In the genomic region with DNA sequence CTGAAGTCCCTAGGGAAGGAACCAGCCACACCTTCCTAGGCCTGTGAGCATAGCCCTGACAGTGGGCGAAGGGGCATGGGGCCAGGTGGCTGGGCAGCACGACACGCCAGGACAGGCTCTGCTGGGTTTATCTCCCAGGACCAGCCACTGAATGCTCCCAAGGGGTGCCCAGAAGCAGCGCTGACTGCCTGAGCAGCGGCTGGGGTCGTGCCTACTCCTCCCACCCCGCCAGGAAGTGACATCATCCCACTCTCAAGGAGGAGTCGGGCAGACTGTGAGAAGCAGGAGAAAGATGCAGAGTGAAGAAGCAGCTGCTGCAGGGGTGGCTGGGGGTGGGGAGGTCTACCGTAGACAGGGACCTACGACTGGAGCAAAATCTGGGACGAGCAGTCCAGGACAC, we compare ENCODE assay signal across 9 mouse cellular contexts. TPM values are rescaled to one million over a fixed set of nuclear protein-coding genes. Genes with fewer than 3 reads are reported as not detected.
DNase-seq lines count a peak whose midpoint lies in the region; ATAC-seq and TF ChIP-seq lines count a peak whose summit lies in the region.
"Had no signal": no experiment of that assay in that cellular context is flagged by ENCODE, and none has a peak within 500 bp of the region (broad histone marks: within the 10 kb centered on the region; RNA-seq: fewer than 3 reads in every experiment).

No protein-coding gene starts in this region.

- ATAC-seq in kidney, embryonic 16.5 days (ENCODE audit: low FRiP score, low TSS enrichment) = peak; percentile 25
- ATAC-seq in hindbrain, embryonic 15.5 days (ENCODE audit: low FRiP score, low read depth) = peak; percentile 66
- peak; percentile 70 for ATAC-seq in midbrain, postnatal 0 days (ENCODE audit: low FRiP score)
- ATAC-seq: Patski had no signal

- H3K27ac ChIP-seq in kidney, embryonic 16.5 days (ENCODE audit: low read length) = no peak overlapping the region
- H3K27ac ChIP-seq in hindbrain, embryonic 15.5 days (replicated peaks) = no peak overlapping the region; the same call in 1 of the 2 replicates
- H3K27ac ChIP-seq in midbrain, postnatal 0 days (ENCODE audit: low read depth, low read length) = 0 out of 2 replicates have a peak overlapping the region, but pooled peaks have one; percentile 2

- WGBS in kidney, embryonic 16.5 days = 15% methylated on average over 11 of the region's 11 CpGs
- WGBS in hindbrain, embryonic 15.5 days = 33% methylated on average over 11 of the region's 11 CpGs
- WGBS in midbrain, postnatal 0 days = 26% methylated on average over 11 of the region's 11 CpGs

- peak overlapping the region; percentile 44 for H3K9ac ChIP-seq in kidney, embryonic 16.5 days (replicated peaks; ENCODE audit: low read length)
- no peak overlapping the region for H3K9ac ChIP-seq in hindbrain, embryonic 15.5 days
- H3K9ac ChIP-seq in midbrain, postnatal 0 days (replicated peaks; ENCODE audit: low read length, poor library complexity, severe bottlenecking) = 0 out of 2 replicates have a peak overlapping the region, but pooled peaks have one; percentile 33

- no peak overlapping the region for H3K4me3 ChIP-seq in kidney, embryonic 16.5 days (ENCODE audit: low read length)
- H3K4me3 ChIP-seq in hindbrain, embryonic 15.5 days = no peak overlapping the region
- no peak overlapping the region for H3K4me3 ChIP-seq in midbrain, postnatal 0 days (ENCODE audit: low read depth, low read length)

- no peaks in the 10 kb centered on the region for H3K36me3 ChIP-seq in kidney, embryonic 16.5 days (ENCODE audit: insufficient read depth, low read length)
- H3K36me3 ChIP-seq in hindbrain, embryonic 15.5 days = no peaks in the 10 kb centered on the region
- peaks cover 12% of the 10 kb centered on the region for H3K36me3 ChIP-seq in midbrain, postnatal 0 days (ENCODE audit: insufficient read depth, low read length)

- no peaks in the 10 kb centered on the region for H3K9me3 ChIP-seq in kidney, embryonic 16.5 days (ENCODE audit: low read length)
- no peaks in the 10 kb centered on the region for H3K9me3 ChIP-seq in hindbrain, embryonic 15.5 days
- no peaks in the 10 kb centered on the region for H3K9me3 ChIP-seq in midbrain, postnatal 0 days (ENCODE audit: low read length)

- peak overlapping the region; percentile 19; the same call in 1 of the 2 replicates for H3K4me2 ChIP-seq in kidney, embryonic 16.5 days (replicated peaks; ENCODE audit: low read depth, low read length)
- H3K4me2 ChIP-seq in hindbrain, embryonic 15.5 days = peak overlapping the region; percentile 23
- peak overlapping the region; percentile 15; the same call in 1 of the 2 replicates for H3K4me2 ChIP-seq in midbrain, postnatal 0 days (ENCODE audit: low read depth, low read length, poor library complexity, severe bottlenecking)

- H3K27me3 ChIP-seq in kidney, embryonic 16.5 days (ENCODE audit: insufficient read depth, low read length) = no peaks in the 10 kb centered on the region
- peaks cover 27% of the 10 kb centered on the region; the same call in 1 of the 2 replicates for H3K27me3 ChIP-seq in hindbrain, embryonic 15.5 days
- no peaks in the 10 kb centered on the region for H3K27me3 ChIP-seq in midbrain, postnatal 0 days (ENCODE audit: insufficient read depth, low read length)
- H3K27me3 ChIP-seq: Patski had no signal

- TF ChIP-seq CTCF in midbrain, postnatal 0 days (IDR thresholded peaks at IDR 0.05) = no peak

- DNase-seq in kidney, postnatal 14 days = no peak
- DNase-seq in MN1 (ENCODE audit: low spot score) = peak; percentile 85
- peak; percentile 58 to 70 for DNase-seq in frontal cortex, postnatal 10 days (ENCODE audit: low spot score in 2 of 2)
- peak; percentile 40 for DNase-seq in midbrain, postnatal 0 days (ENCODE audit: low spot score)
- DNase-seq in thymus, postnatal 36 days = peak; percentile 49 to 60
- no peak for DNase-seq in T-cell, adult 2 months (ENCODE audit: low spot score)

- peaks cover 36% of the 10 kb centered on the region for H3K4me1 ChIP-seq in kidney, embryonic 16.5 days (ENCODE audit: insufficient read depth, low read length)
- H3K4me1 ChIP-seq in hindbrain, embryonic 15.5 days (replicated peaks) = peaks cover 34% of the 10 kb centered on the region
- peaks cover 11% of the 10 kb centered on the region; the same call in 1 of the 2 replicates for H3K4me1 ChIP-seq in midbrain, postnatal 0 days (ENCODE audit: insufficient read depth, low read length)

RNA-seq across cellular contexts. Expression of gene Dagla, which starts 31.9 kb away (rescaled TPM):
- 3.2 and 4.2 TPM in 2 replicates for polyA plus RNA-seq in kidney, embryonic 16.5 days (2015; fragmentation: Nextera tagmentation; extraction: Ambion mirVana)
- polyA plus RNA-seq in hindbrain, embryonic 15.5 days (2015; fragmentation: Nextera tagmentation; extraction: Ambion mirVana) = 11.3 and 14.3 TPM in 2 replicates
- total RNA-seq in midbrain, postnatal 0 days (2014; rRNA removed) = 29.9 and 40.8 TPM in 2 replicates
- polyA plus RNA-seq in midbrain, postnatal 0 days (2015; fragmentation: Nextera tagmentation; extraction: Ambion mirVana) = 12.8 and 13.7 TPM in 2 replicates

RNA-seq across cellular contexts. Expression of gene Myrf, which starts 32.2 kb away (rescaled TPM):
- 3.9 and 4.2 TPM in 2 replicates for polyA plus RNA-seq in kidney, embryonic 16.5 days (2015; fragmentation: Nextera tagmentation; extraction: Ambion mirVana)
- polyA plus RNA-seq in hindbrain, embryonic 15.5 days (2015; fragmentation: Nextera tagmentation; extraction: Ambion mirVana) = 0.76 and 0.92 TPM in 2 replicates
- 1.7 and 2.2 TPM in 2 replicates for total RNA-seq in midbrain, postnatal 0 days (2014; rRNA removed)
- polyA plus RNA-seq in midbrain, postnatal 0 days (2015; fragmentation: Nextera tagmentation; extraction: Ambion mirVana) = 0.91 and 0.94 TPM in 2 replicates

Comparison
In these comparisons a context has a peak if more than half of its experiments do, and no peak if none do; other contexts are left out.
1. DNase-seq: peak in MN1 (single experiment), frontal cortex, postnatal 10 days (2 of 2), midbrain, postnatal 0 days (single experiment) and thymus, postnatal 36 days (2 of 2); none in kidney, postnatal 14 days (single experiment) and T-cell, adult 2 months (single experiment).
2. Peak in every context shown above with its lines, with median percentiles within 50 percentile points of each other: ATAC-seq and H3K4me2 ChIP-seq.